Mouse (Mus musculus) brain, embryonic 14.5 days (tissue): Measurements from ENCODE around the gene Nudt1.

Experiments used
- CTCF ChIP-seq: fragments of 200-500 bp; IDR thresholded peaks from 2 replicates; pipeline ENCODE4 v1.5.1; 2012; ENCODE audit warnings: inconsistent platforms, mild to moderate bottlenecking, moderate library complexity, borderline replicate concordance; ENCODE audit not compliant: insufficient read depth, insufficient read length; ENCODE audit errors: extremely low read depth
- POLR2A ChIP-seq: fragments of 200-500 bp; IDR thresholded peaks from 2 replicates; pipeline ENCODE4 v1.6.1; 2012; ENCODE audit warnings: mild to moderate bottlenecking, inconsistent platforms, borderline replicate concordance; ENCODE audit not compliant: poor library complexity, insufficient read depth, insufficient read length, severe bottlenecking; ENCODE audit errors: extremely low read depth

DNA sequence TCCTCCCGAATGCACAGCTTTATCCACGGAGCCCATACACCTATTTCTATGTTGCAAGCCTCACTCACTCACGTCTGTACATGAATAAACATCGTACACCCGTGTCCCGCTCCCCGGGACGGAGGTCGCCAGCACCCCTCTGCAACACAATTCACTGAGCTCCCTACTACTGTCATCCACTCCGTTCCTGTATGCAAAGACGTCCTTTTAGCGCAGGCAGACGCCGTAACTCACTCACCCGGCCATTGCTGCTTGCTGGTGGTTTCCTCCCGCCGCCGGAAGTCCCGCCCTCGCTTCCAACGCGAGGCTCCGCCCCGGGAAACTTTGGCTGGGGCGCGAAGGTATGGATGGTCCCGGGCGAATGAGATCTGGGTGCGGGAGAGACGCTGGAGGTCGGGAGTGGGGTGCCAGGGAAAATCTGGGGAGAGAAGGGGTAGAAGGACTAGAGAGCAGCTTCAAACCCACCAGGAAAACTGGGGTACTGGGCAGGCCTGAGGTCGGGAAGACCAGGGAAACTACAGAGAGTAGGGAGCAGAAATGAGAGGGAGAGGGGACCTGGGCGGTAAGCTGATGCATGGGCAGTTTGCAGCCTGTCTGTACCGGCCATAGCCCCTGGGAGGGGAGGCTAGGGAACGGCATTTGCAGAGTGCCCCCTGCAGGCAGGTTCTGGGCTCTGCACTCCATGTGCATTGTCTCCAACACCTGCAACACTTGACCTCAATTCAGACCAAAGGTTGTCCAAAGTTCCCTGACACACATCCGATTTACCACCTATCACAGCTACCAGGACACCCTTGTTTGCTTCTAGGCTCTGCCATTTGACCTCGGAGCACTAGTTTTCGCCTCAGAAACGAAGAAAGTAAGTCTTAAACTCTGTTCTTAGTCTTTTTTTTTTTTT, 10.4 kb downstream of the Nudt1 start, which contains the start of gene Mrm2:
- TF ChIP-seq POLR2A (peak; percentile 57; the same call in 1 of the 2 replicates), CTCF (peak; percentile 90)
